Mouse (Mus musculus) small intestine, adult 10 weeks (tissue): Measurements from ENCODE around the gene 5830473C10Rik. TPM values are rescaled to one million over a fixed set of nuclear protein-coding genes. Genes with fewer than 3 reads are reported as not detected.

Experiments used
- polyA plus RNA-seq: library from polyadenylated mRNA; stranded (reverse); fragments of 350-450 nt; fragmentation: Illumina TruSeq; extraction: RNeasy Lipid Tissue Mini Kit (QIAGEN cat#74804); gene quantifications from one replicate; pipeline ENCODE4 v1.2.3, GENCODE M21; 2014; ENCODE audit warnings: low replicate concordance

The 5830473C10Rik gene
- not detected for polyA plus RNA-seq

GRCm38 (mm10) chr5:90560743-90561142 is at the start of gene 5830473C10Rik:
Gene 5830473C10Rik (plus strand): TSS chr5:90561107.

DNA sequence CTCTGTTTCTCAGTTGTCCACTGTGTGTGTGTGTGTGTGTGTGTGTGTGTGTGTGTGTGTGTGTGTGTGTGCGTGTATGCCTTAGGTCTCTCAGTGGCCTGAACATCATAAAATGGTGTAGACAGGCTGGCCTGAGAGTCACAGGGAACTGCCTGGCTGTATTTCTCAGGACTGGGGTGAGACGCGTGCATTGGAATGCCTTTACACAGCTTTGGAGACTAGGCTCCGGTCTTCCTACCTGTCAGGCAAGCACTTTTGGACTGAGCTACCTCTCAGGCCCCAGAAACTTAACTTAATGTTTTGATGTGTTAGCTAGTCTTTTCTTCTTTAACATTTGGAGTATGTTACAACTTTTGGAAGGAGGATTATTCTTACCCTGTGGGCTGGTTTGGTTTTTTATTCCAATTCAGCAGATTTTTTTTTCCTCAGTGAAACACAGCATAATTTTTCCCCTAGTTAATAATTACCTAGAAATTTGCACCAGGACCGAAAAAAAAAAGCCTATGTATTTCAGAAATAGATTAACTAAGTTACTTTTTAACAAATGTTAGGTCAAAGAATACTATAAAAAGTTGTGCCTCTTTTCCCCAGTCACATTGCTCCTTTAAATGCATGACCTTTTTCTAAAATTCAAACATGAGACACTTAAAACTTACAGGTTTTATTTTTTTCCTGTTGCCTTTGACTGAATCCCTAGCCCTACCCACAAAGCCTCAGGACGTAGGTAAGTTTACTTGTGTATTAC is 42.4 kb upstream of the 5830473C10Rik start, which contains the start of gene Afm:
Gene Afm (plus strand): TSS at position 577 of the 745 bp plus-strand sequence.

GRCm38 (mm10) chr5:90640286-90641217 is 79.6 kb downstream of the 5830473C10Rik start, which contains the start of gene Rassf6:
Gene Rassf6 (minus strand): TSS chr5:90640657.

Other genes with a start within 250 kb of the 5830473C10Rik start
- gene Ankrd17, start 194.5 kb upstream of the 5830473C10Rik start, polyA plus RNA-seq, result 156 TPM
- 8.4 TPM for gene Gm9958, start 193.9 kb upstream of the 5830473C10Rik start, polyA plus RNA-seq
- gene Alb, start 100.2 kb upstream of the 5830473C10Rik start, polyA plus RNA-seq, result 2.9 TPM
- 35.0 TPM for gene Afp, start 70.4 kb upstream of the 5830473C10Rik start, polyA plus RNA-seq
- gene Afm, start 42.2 kb upstream of the 5830473C10Rik start, polyA plus RNA-seq, result 1.0 TPM
- gene Rassf6, start 79.5 kb downstream of the 5830473C10Rik start, polyA plus RNA-seq, result 53.5 TPM
- 3.7 TPM for gene Cxcl5, start 198.3 kb downstream of the 5830473C10Rik start, polyA plus RNA-seq
- 0.41 TPM for gene Ppbp, start 207.4 kb downstream of the 5830473C10Rik start, polyA plus RNA-seq
- 7.8 TPM for gene Pf4, start 211.3 kb downstream of the 5830473C10Rik start, polyA plus RNA-seq
- gene Cxcl3, start 225.0 kb downstream of the 5830473C10Rik start, polyA plus RNA-seq, result not detected
- 2.3 TPM for gene Cxcl15, start 233.4 kb downstream of the 5830473C10Rik start, polyA plus RNA-seq